Mouse (Mus musculus): ENCODE measurements around the gene Nap1l4.

DNA sequence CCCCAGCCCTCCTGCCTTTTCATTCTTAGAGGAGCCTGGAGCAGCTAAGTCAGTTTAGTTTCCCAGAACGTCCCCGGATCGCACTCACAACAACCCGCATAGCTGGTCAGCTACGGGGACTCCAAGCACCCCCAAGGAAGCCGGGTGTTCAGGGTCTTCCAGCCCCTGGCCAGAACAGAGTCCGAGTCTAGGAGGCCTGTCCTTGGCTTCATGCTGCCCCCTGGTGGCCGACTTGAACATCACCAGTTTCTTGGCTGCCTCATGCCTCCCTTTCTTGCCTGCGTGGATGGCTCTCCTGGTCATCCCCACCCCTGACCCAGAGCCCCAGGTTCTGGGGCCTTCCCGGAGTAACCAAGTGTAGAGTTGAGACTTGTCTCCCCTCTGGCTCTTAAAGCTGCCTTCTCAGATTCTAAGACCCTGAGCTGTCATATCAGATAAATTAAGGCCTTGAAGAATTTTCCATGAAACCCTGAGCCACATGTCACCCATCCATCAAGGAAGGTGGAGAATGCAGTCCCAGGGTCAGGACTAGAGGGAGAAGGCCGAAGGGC lies 85.0 kb downstream of the Nap1l4 start:
- TF ChIP-seq ZC3H11A (IDR thresholded peaks at IDR 0.05; ENCODE audit: borderline replicate concordance, low read depth, low read length) = peak; percentile 78; the same call in 1 of the 2 replicates
- no peak for TF ChIP-seq HCFC1 (IDR thresholded peaks at IDR 0.05; ENCODE audit: borderline replicate concordance, insufficient read depth, low read length)
- no peak for TF ChIP-seq CHD2 (IDR thresholded peaks at IDR 0.05; ENCODE audit: low read depth, low read length)
